Mouse (Mus musculus) CH12.LX (cell line): ENCODE measurements around the gene Sobp. TPM values are rescaled to one million over a fixed set of nuclear protein-coding genes. Genes with fewer than 3 reads are reported as not detected.

Experiments used
- DNase-seq: peaks from one replicate; pipeline ENCODE4 v3.0.0-alpha.2; 2013; ENCODE audit errors: extremely low read depth
- H3K27ac ChIP-seq: 2 replicates; pipeline ENCODE4 v1.5.1; 2012; ENCODE audit warnings: low read depth, mild to moderate bottlenecking, control low read depth, moderate library complexity; ENCODE audit not compliant: insufficient read depth
- H3K27me3 ChIP-seq: replicated peaks from 2 replicates; pipeline ENCODE3; 2012; ENCODE audit warnings: inconsistent platforms
- H3K36me3 ChIP-seq, 2 experiments: replicated peaks in 1 of 2; 2 replicates each; pipeline versions ENCODE3 to v1.6.1; 2012; ENCODE audit warnings: inconsistent platforms in 1 of 2, low read length in 1 of 2, mild to moderate bottlenecking in 1 of 2, mixed read lengths in 1 of 2, moderate library complexity in 1 of 2; ENCODE audit not compliant: control insufficient read depth in 1 of 2, insufficient read depth in 1 of 2
- H3K4me1 ChIP-seq, 2 experiments: 2 replicates each; pipeline ENCODE4 v1.6.1; 2012; ENCODE audit warnings: inconsistent platforms in 1 of 2, moderate library complexity in 1 of 2; ENCODE audit not compliant: insufficient read depth in 2 of 2, control insufficient read depth in 1 of 2
- H3K4me2 ChIP-seq: 2 replicates; pipeline ENCODE4 v1.6.1; 2012; ENCODE audit warnings: low read depth, mild to moderate bottlenecking, control low read depth; ENCODE audit not compliant: poor library complexity, insufficient read depth, severe bottlenecking
- H3K4me3 ChIP-seq, 3 experiments: fragments of 150-350 bp in 1 of 3; sonication (generic) in 1 of 3; replicated peaks in 1 of 3; 2 replicates each; pipeline versions ENCODE3 to v1.5.1; 2011 to 2012; ENCODE audit warnings: low read depth in 2 of 3, low read length in 2 of 3, mild to moderate bottlenecking in 2 of 3, moderate library complexity in 2 of 3, control low read depth in 1 of 3, improper control_type of control experiment in 1 of 3, inconsistent platforms in 1 of 3, mixed read lengths in 1 of 3; ENCODE audit not compliant: poor library complexity in 1 of 3
- H3K79me2 ChIP-seq: replicated peaks from 2 replicates; pipeline ENCODE4 v1.6.1; 2012; ENCODE audit warnings: mild to moderate bottlenecking, moderate library complexity; ENCODE audit not compliant: control insufficient read depth, poor library complexity, insufficient read depth, severe bottlenecking; ENCODE audit errors: extremely low read depth
- H3K9ac ChIP-seq: 2 replicates; pipeline ENCODE4 v1.6.1; 2012; ENCODE audit warnings: low read depth, mild to moderate bottlenecking, control low read depth, moderate library complexity; ENCODE audit not compliant: insufficient read depth
- H3K9me3 ChIP-seq: replicated peaks from 2 replicates; pipeline ENCODE3; 2012; ENCODE audit warnings: low read length, inconsistent platforms, mixed read lengths
- BHLHE40 ChIP-seq: IDR thresholded peaks from 2 replicates; pipeline ENCODE4 v1.6.1; 2011; ENCODE audit warnings: mild to moderate bottlenecking, low read depth, low read length, improper control_type of control experiment
- CHD1 ChIP-seq: IDR thresholded peaks from 2 replicates; pipeline ENCODE4 v1.6.1; 2012; ENCODE audit warnings: low read depth, low read length, improper control_type of control experiment, inconsistent platforms
- CTCF ChIP-seq, 2 experiments: IDR thresholded peaks in 1 of 2; conservative IDR thresholded peaks in 1 of 2; 2 replicates each; pipeline ENCODE4 v1.5.1; 2011 to 2012; ENCODE audit warnings: low read depth in 2 of 2, low read length in 2 of 2, improper control_type of control experiment in 1 of 2, inconsistent platforms in 1 of 2, mild to moderate bottlenecking in 1 of 2, moderate library complexity in 1 of 2
- E2F4 ChIP-seq: IDR thresholded peaks from 2 replicates; pipeline ENCODE4 v1.6.1; 2011; ENCODE audit warnings: low read depth, low read length, improper control_type of control experiment; ENCODE audit not compliant: insufficient replicate concordance
- ELF1 ChIP-seq: IDR thresholded peaks from 2 replicates; pipeline ENCODE4 v1.6.1; 2014; ENCODE audit warnings: low read depth, mild to moderate bottlenecking, inconsistent platforms, low read length, improper control_type of control experiment
- EP300 ChIP-seq: IDR thresholded peaks from 2 replicates; pipeline ENCODE4 v1.6.1; 2011; ENCODE audit warnings: low read length, improper control_type of control experiment
- ETS1 ChIP-seq: conservative IDR thresholded peaks from 2 replicates; pipeline ENCODE4 v1.6.1; 2012; ENCODE audit warnings: low read depth, mild to moderate bottlenecking, inconsistent platforms, low read length, improper control_type of control experiment, moderate library complexity
- GABPA ChIP-seq: IDR thresholded peaks from 2 replicates; pipeline ENCODE4 v1.6.1; 2012; ENCODE audit warnings: low read depth, low read length, improper control_type of control experiment, inconsistent platforms; ENCODE audit not compliant: insufficient replicate concordance
- IRF4 ChIP-seq: IDR thresholded peaks from 2 replicates; pipeline ENCODE4 v1.6.1; 2014; ENCODE audit warnings: low read depth, mild to moderate bottlenecking, inconsistent platforms, low read length, improper control_type of control experiment
- JUN ChIP-seq: IDR thresholded peaks from 2 replicates; pipeline ENCODE4 v1.6.1; 2011; ENCODE audit warnings: low read depth, mild to moderate bottlenecking, low read length, improper control_type of control experiment, moderate library complexity; ENCODE audit not compliant: insufficient read depth
- JUND ChIP-seq: conservative IDR thresholded peaks from 2 replicates; pipeline ENCODE4 v1.6.1; 2011; ENCODE audit warnings: low read depth, low read length, improper control_type of control experiment
- MAFK ChIP-seq: IDR thresholded peaks from 2 replicates; pipeline ENCODE4 v1.6.1; 2011; ENCODE audit warnings: low read length, improper control_type of control experiment; ENCODE audit not compliant: insufficient replicate concordance
- MEF2A ChIP-seq: IDR thresholded peaks from 2 replicates; pipeline ENCODE4 v1.6.1; 2014; ENCODE audit warnings: low read depth, mild to moderate bottlenecking, inconsistent platforms, low read length, improper control_type of control experiment, borderline replicate concordance
- MXI1 ChIP-seq: IDR thresholded peaks from 2 replicates; pipeline ENCODE4 v1.6.1; 2011; ENCODE audit warnings: mild to moderate bottlenecking, low read depth, low read length, improper control_type of control experiment
- NELFE ChIP-seq: IDR thresholded peaks from 2 replicates; pipeline ENCODE4 v1.6.1; 2011; ENCODE audit warnings: low read depth, low read length, improper control_type of control experiment
- NRF1 ChIP-seq: IDR thresholded peaks from 2 replicates; pipeline ENCODE4 v1.6.1; 2014; ENCODE audit warnings: low read depth, mild to moderate bottlenecking, inconsistent platforms, low read length, improper control_type of control experiment, moderate library complexity
- RAD21 ChIP-seq: IDR thresholded peaks from 2 replicates; pipeline ENCODE4 v1.6.1; 2011; ENCODE audit warnings: low read depth, mild to moderate bottlenecking, low read length, improper control_type of control experiment, moderate library complexity
- SIN3A ChIP-seq: IDR thresholded peaks from 2 replicates; pipeline ENCODE4 v1.6.1; 2012; ENCODE audit warnings: low read length, improper control_type of control experiment, inconsistent platforms
- SMC3 ChIP-seq: IDR thresholded peaks from 2 replicates; pipeline ENCODE4 v1.6.1; 2011; ENCODE audit warnings: low read depth, low read length, improper control_type of control experiment
- TCF12 ChIP-seq: IDR thresholded peaks from 2 replicates; pipeline ENCODE4 v1.6.1; 2014; ENCODE audit warnings: low read depth, mild to moderate bottlenecking, inconsistent platforms, low read length, improper control_type of control experiment
- USF1 ChIP-seq: IDR thresholded peaks from 2 replicates; pipeline ENCODE4 v1.6.1; 2014; ENCODE audit warnings: low read depth, mild to moderate bottlenecking, inconsistent platforms, low read length, improper control_type of control experiment
- USF2 ChIP-seq: conservative IDR thresholded peaks from 2 replicates; pipeline ENCODE4 v1.6.1; 2011; ENCODE audit warnings: low read depth, low read length, improper control_type of control experiment
- ZC3H11A ChIP-seq: IDR thresholded peaks from 2 replicates; pipeline ENCODE4 v1.6.1; 2012; ENCODE audit warnings: low read depth, mild to moderate bottlenecking, inconsistent platforms, low read length, improper control_type of control experiment
- ZKSCAN1 ChIP-seq: IDR thresholded peaks from 2 replicates; pipeline ENCODE4 v1.6.1; 2012; ENCODE audit warnings: low read depth, inconsistent platforms, low read length, improper control_type of control experiment, borderline replicate concordance
- ZMIZ1 ChIP-seq: IDR thresholded peaks from 2 replicates; pipeline ENCODE4 v1.6.1; 2012; ENCODE audit warnings: low read depth, mild to moderate bottlenecking, inconsistent platforms, low read length, improper control_type of control experiment
- ZNF384 ChIP-seq: IDR thresholded peaks from 2 replicates; pipeline ENCODE4 v1.6.1; 2012; ENCODE audit warnings: low read depth, low read length, improper control_type of control experiment, inconsistent platforms
- dilution Hi-C: fragments of 300-500 bp; cut with MboI; formaldehyde crosslinking; loops from 2 replicates; pipeline ENCODE4 v1.14.3; 2020; ENCODE audit warnings: low sequenced_read_pairs; ENCODE audit not compliant: extremely low pct_unique_long_range_greater_than_20kb, extremely low pct_ligation_motif_present
- in situ Hi-C: fragments of 300-500 bp; cut with MboI; formaldehyde crosslinking; loops from 3 replicates; pipeline ENCODE4 v1.14.3; 2019; ENCODE audit warnings: low sequenced_read_pairs, low pct_ligation_motif_present, low pct_unique_long_range_greater_than_20kb, mixed read lengths
- polyA plus RNA-seq: library from polyadenylated mRNA; unstranded; fragments of >175 nt; gene quantifications from 2 replicates; pipeline ENCODE4 v1.2.1, GENCODE M21; 2012; ENCODE audit warnings: low read depth; ENCODE audit not compliant: insufficient read length
- total RNA-seq, 2 experiments: library from RNA; depleted of rRNA; stranded (reverse); fragments of 300-350 nt in 1 of 2; fragments of >200 nt in 1 of 2; gene quantifications; 2 replicates each; pipeline ENCODE4 v1.2.3; 2012 to 2014

The Sobp gene
- total and polyA plus RNA-seq, 3 experiments = 0.04 to 0.77 (median 0.08) TPM

DNA sequence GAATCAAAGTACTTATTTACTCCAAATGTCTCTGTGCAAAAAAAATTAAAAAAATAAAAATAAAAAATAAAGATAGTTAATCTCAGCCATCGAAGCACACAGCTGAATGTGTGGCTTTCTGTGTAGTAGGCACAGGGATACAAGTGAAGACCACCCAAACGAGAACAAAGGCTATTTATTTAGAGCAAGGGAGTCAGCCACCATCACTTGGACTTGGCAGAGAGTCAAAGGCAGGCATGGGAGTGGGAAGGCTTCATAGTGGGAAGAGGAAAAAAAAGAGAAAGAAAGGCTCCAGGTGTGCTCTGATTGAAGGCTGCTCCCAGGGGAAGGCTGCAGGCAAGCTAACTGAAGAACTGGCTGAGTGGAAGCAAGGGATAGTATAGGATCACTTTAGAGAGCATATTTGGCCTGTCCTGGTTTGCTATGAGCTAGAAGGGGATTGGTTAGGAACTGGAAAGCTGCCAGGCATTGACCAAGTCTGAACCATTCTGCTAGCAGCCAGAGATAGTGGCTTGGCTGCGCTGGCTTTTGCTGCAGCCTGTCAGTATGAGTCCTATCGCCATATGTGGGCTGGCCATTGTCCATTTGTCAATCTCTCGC lies 6.1 kb upstream of the Sobp start:
- no peak overlapping the region for H3K9ac ChIP-seq
- no peak for DNase-seq
- no peaks in the 10 kb centered on the region for H3K27me3 ChIP-seq
- H3K36me3 ChIP-seq = no peaks in the 10 kb centered on the region
- H3K4me2 ChIP-seq = no peak overlapping the region
- no peak overlapping the region for H3K4me3 ChIP-seq
- H3K9me3 ChIP-seq = no peaks in the 10 kb centered on the region
- no peak overlapping the region for H3K27ac ChIP-seq
- dilution Hi-C loops = no loop called here
- H3K79me2 ChIP-seq = no peaks in the 10 kb centered on the region
- no peaks in the 10 kb centered on the region for H3K4me1 ChIP-seq
- TF ChIP-seq ZNF384 = no peak
- TF ChIP-seq USF1 = no peak
- TF ChIP-seq RAD21 = no peak
- TF ChIP-seq ZMIZ1 = no peak
- TF ChIP-seq GABPA = no peak
- no peak for TF ChIP-seq MAFK
- TF ChIP-seq ELF1 = no peak
- TF ChIP-seq IRF4 = no peak
- TF ChIP-seq NRF1 = no peak
- TF ChIP-seq E2F4 = no peak
- no peak for TF ChIP-seq SIN3A
- no peak for TF ChIP-seq MXI1
- no peak for TF ChIP-seq MEF2A
- TF ChIP-seq SMC3 = no peak
- in situ Hi-C loops = no loop called here

GRCm38 (mm10) chr10:43175156-43175601 lies 849 bp upstream of the Sobp start:
- no peak for TF ChIP-seq ETS1
- TF ChIP-seq E2F4 = no peak
- TF ChIP-seq NELFE = no peak
- TF ChIP-seq TCF12 = no peak
- no peak for TF ChIP-seq JUND
- no peak for TF ChIP-seq ZKSCAN1
- TF ChIP-seq EP300 = no peak
- no peak for TF ChIP-seq ELF1
- TF ChIP-seq RAD21 = no peak
- TF ChIP-seq SMC3 = no peak
- no peak for TF ChIP-seq CTCF (conservative IDR thresholded peaks at IDR 0.05 in 1 of 2, IDR thresholded peaks at IDR 0.05 in 1 of 2; ENCODE audit: low read depth in 2 of 2, low read length in 2 of 2)
- no peak for TF ChIP-seq USF2
- TF ChIP-seq JUN = no peak
- TF ChIP-seq NRF1 = no peak
- TF ChIP-seq ZC3H11A = no peak
- TF ChIP-seq MXI1 = no peak
- no peak for TF ChIP-seq SIN3A
- TF ChIP-seq BHLHE40 = no peak
- TF ChIP-seq ZMIZ1 = no peak
- no peak for TF ChIP-seq CHD1
- no peaks in the 10 kb centered on the region for H3K79me2 ChIP-seq
- H3K4me3 ChIP-seq = no peak overlapping the region
- H3K36me3 ChIP-seq = no peaks in the 10 kb centered on the region
- no peak overlapping the region for H3K9ac ChIP-seq
- no peaks in the 10 kb centered on the region for H3K27me3 ChIP-seq
- H3K9me3 ChIP-seq = peaks cover 6% of the 10 kb centered on the region
- dilution Hi-C loops = no loop called here
- no peak for DNase-seq
- no peaks in the 10 kb centered on the region for H3K4me1 ChIP-seq
- H3K4me2 ChIP-seq = peak overlapping the region; percentile 48; the same call in 1 of the 2 replicates
- in situ Hi-C loops = no loop called here
- no peak overlapping the region for H3K27ac ChIP-seq
